Mouse (Mus musculus) CD4-positive, CD25-positive, alpha-beta regulatory T cell, adult 4 months (primary cell): ENCODE data around the gene Wrnip1. TPM values are rescaled to one million over a fixed set of nuclear protein-coding genes. Genes with fewer than 3 reads are reported as not detected.
"Not testable (repeated sequence)": the region's sequence is repeated elsewhere in the genome, so short reads cannot be mapped to it uniquely, and the experiment has no call there.

ENCODE experiments used
- ATAC-seq: one replicate; pipeline ENCODE4 v1.8.0; 2017
- polyA plus RNA-seq, 2 experiments: library from polyadenylated mRNA; unstranded; fragments of 100-300 nt; shearing (Covaris generic); gene quantifications; one replicate each; pipeline ENCODE4 v1.2.1; 2017

The Wrnip1 gene
- polyA plus RNA-seq, 2 experiments from 2014 or later, result 6.7 to 12.1 TPM

DNA sequence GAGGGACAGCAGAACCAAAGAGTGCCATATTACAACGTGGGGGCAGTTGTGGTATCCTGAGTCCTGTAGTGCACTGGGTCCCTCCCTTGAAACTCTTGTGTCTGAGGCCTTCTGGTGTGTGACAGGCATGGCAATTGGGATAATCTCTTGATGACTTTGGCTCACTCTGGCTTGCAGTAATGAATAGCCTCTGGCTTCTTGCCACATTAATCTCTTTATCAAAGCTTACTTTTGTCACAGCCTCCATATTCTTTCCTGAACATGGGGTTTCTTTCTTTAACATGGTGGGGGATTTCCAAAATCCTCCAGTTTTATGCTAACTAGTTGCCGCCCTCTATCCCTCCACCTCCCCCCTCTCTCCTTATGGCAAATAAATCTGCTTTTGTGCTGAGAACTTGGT lies 51.2 kb downstream of the Wrnip1 start:
- no peak for ATAC-seq

DNA sequence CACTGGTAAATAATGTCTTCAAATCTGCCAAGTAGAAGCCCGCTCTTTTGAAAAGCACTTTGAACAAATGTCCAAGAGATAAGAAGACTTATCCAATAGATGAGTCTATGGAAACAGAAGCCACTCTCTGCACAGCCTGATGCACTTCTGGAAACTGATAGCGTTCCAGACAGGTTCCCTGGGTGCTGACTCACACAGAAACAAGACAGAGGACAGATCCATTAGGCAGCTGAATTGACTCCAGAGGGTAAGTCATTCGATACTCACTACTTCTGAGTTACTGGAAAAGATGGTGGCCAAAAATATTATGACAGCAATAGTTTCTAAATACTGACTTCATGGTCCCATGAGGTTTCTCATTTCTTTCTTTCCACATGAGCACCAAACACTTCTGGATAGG lies 59.0 kb downstream of the Wrnip1 start:
- ATAC-seq, result no peak

DNA sequence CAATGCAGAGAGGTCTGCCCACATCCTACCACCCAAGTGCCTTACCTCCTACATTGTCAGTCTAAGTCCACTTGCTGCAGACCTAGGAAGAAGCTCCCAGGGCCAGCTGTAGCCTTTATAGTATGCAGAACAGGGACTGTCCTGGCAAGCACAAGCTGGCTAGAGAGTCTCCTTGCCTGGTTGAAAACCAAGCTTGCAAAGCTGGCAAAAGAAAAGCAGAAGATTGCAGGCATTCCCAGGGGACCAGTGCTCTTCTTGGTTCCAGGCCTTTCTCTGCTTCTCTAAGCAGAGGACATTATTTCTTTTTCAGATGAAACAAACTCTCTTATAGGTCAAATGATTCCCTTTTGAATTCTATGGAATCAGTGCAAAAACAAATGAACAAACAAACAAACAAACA lies 61.6 kb downstream of the Wrnip1 start:
- no peak for ATAC-seq

DNA sequence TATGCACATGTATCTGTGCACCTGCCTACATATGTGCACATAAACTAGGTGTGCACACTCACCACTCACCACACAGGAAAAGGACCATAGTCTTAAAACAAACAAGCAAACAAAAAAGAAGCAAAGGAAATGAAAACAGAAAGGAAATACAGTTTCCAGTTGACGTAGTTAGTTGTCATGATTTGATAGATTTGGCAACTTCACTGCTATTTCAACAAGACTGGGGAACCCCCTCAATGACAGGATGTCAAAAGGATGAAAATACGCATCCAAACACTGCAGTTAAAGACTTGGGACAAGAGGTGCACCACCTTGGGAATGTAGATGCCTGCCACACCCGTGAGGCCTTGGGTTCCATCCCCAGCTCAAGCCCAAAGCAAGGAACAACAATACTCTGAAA lies 62.7 kb downstream of the Wrnip1 start:
- ATAC-seq, result peak; percentile 72

DNA sequence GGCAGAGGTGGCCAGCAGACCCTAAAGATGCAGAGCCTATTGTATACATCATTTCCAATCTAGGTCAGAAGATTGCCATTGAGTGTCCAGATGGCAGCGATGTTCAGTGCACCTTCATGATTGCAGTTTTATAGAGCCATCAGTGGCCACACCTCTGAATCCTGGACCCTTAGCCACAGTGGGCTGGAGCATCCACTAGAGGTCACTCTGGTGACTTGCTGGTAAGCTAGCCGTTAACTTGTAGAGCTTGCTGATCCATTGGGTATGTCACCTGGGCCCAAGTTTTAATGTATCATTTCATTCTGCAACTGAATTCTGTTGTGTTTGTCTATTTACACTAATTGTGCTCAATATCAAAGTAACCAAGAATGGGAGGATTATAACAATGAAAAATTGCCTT lies 63.8 kb downstream of the Wrnip1 start:
- no peak for ATAC-seq

DNA sequence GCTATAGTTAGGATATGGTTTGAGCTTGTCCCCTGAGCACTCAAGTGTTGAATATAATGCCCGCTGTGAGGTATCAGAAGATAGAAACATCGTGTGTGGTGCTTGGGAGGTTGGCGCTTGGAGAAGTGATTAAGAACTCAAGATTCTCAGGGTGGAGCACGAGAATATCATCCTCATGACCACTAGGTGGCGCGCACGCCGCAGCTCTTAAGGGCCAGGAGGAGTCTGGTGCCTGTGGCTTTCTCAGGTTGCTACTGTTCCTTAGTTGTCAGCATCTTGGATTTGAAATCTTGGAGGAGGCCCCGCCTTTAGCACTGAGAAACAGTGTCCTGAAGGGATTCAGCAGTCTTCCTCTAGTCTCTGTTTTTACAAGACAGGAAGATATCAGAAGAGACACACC lies 64.6 kb downstream of the Wrnip1 start:
- peak; percentile 80 for ATAC-seq

DNA sequence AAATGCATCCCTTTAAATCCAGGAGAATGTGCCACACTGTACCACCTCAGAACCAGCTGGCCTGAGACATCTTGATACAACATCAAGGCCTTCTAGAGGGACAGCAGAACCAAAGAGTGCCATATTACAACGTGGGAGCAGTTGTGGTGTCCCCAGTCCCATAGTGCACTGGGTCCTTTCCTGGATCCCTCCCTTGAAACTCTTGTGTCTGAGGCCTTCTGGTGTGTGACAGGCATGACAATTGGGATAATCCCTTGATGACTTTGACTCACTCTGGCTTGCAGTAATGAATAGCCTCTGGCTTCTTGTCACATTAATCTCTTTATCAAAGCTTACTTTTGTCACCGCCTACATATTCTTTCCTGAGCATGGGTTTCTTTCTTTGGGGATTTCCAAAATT lies 65.2 kb downstream of the Wrnip1 start:
- no peak for ATAC-seq

DNA sequence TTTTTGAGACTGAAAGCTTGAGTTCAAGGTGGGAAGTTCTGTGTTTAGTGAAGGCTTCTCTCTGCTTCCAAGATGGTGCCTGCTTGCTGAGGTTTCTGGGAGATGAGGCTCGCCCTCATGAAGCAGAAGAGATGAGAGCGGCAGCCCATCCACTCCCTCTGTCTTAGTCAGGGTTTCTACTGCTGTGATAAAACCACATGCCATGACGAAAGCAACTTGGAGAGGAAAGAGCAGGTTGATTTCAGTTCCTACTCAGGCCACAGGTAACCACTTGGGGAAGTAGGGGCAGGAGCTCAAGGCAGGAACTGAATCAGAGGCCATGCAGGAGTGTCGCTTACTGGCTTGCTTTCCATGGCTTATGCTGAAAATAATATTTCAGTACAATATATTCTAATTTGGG lies 66.4 kb downstream of the Wrnip1 start:
- not testable (repeated sequence) for ATAC-seq

DNA sequence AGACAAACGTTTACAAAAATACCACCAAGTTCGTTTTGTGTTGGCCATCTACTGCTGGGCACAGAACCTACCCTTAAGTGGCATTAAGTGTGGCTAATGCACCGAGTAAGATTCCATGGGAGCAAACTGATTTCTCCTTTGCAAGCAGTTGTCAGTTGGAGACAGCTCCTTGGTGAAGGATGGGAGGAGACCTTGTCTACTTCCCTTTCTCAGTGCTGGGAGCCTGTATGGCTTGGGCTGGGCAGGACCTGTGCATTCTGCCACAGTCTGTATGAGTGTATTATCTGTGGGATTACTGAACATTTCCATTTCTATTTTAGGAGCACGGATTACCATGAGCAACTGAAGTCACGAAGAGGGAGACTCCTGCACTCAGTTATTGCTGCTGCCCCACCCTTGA lies 67.0 kb downstream of the Wrnip1 start:
- no peak for ATAC-seq

Other genes with a start within 250 kb of the Wrnip1 start
- not detected for gene Mylk4, start 18.1 kb upstream of the Wrnip1 start, polyA plus RNA-seq
- not detected for gene D930007J09Rik, start 811 bp downstream of the Wrnip1 start, polyA plus RNA-seq
- 10 to 100 TPM; 12.7 to 13.2 TPM for gene Serpinb1a, start 49.1 kb downstream of the Wrnip1 start, polyA plus RNA-seq
- not detected for gene Serpinb1c, start 96.2 kb downstream of the Wrnip1 start, polyA plus RNA-seq
- 10 to 100 TPM; 29.2 to 38.8 TPM for gene Serpinb6b, start 163.2 kb downstream of the Wrnip1 start, polyA plus RNA-seq
- gene Serpinb9, start 201.2 kb downstream of the Wrnip1 start, polyA plus RNA-seq, result 10 to 100 TPM; 21.9 to 23.4 TPM
- gene Serpinb9b, start 225.4 kb downstream of the Wrnip1 start, polyA plus RNA-seq, result under 1 TPM in 1 of 2 experiments, not detected in 1; 0.42 TPM